Mouse (Mus musculus): Measurements from ENCODE around the gene Rpl3. TPM values are rescaled to one million over a fixed set of nuclear protein-coding genes. Genes with fewer than 3 reads are reported as not detected.

Rpl3 gene
- total RNA-seq, 2 experiments from 2014 or later = 449 to 461 TPM

GRCm38 (mm10) chr15:80119076-80119475 lies 27.4 kb upstream of the Rpl3 start:
- intact Hi-C loops (cut with DNase I) = no loop called here
- no peak for DNase-seq (ENCODE audit: low spot score in 2 of 2)

GRCm38 (mm10) chr15:80117154-80117553 lies 25.5 kb upstream of the Rpl3 start:
- no peak for DNase-seq (ENCODE audit: low spot score in 2 of 2)
- intact Hi-C loops (cut with DNase I) = no loop called here

- DNase-seq (ENCODE audit: low spot score in 2 of 2) = no peak
- intact Hi-C loops (cut with DNase I) = no loop called here
Observed at GRCm38 (mm10) chr15:80115866-80116794, 24.5 kb upstream of the Rpl3 start.

- intact Hi-C loops (cut with DNase I) = no loop called here
- no peak for DNase-seq (ENCODE audit: low spot score in 2 of 2)
Observed at GRCm38 (mm10) chr15:80115256-80115655, 23.6 kb upstream of the Rpl3 start.

GRCm38 (mm10) chr15:80114414-80114813 lies 22.7 kb upstream of the Rpl3 start:
- intact Hi-C loops (cut with DNase I) = no loop called here
- DNase-seq (ENCODE audit: low spot score in 2 of 2) = no peak

- DNase-seq (ENCODE audit: low spot score in 2 of 2) = no peak
- intact Hi-C loops (cut with DNase I) = no loop called here
Observed at GRCm38 (mm10) chr15:80112499-80112898, 20.8 kb upstream of the Rpl3 start.

- intact Hi-C loops (cut with DNase I) = no loop called here
- no peak for DNase-seq (ENCODE audit: low spot score in 2 of 2)
Observed at GRCm38 (mm10) chr15:80111436-80111835, 19.8 kb upstream of the Rpl3 start.

- intact Hi-C loops (cut with DNase I) = no loop called here
- DNase-seq (ENCODE audit: low spot score in 2 of 2) = no peak
Observed at GRCm38 (mm10) chr15:80107575-80107974, 15.9 kb upstream of the Rpl3 start.

GRCm38 (mm10) chr15:80107143-80107542 lies 15.5 kb upstream of the Rpl3 start:
- no peak for DNase-seq (ENCODE audit: low spot score in 2 of 2)
- intact Hi-C loops (cut with DNase I) = no loop called here

GRCm38 (mm10) chr15:80105490-80106410 lies 14.1 kb upstream of the Rpl3 start:
- intact Hi-C loops (cut with DNase I) = no loop called here
- no peak for DNase-seq (ENCODE audit: low spot score in 2 of 2)

- intact Hi-C loops (cut with DNase I) = no loop called here
- DNase-seq (ENCODE audit: low spot score in 2 of 2) = no peak
Observed at GRCm38 (mm10) chr15:80102495-80102894, 10.8 kb upstream of the Rpl3 start.

GRCm38 (mm10) chr15:80101503-80101902 lies 9.8 kb upstream of the Rpl3 start:
- intact Hi-C loops (cut with DNase I) = no loop called here
- no peak for DNase-seq (ENCODE audit: low spot score in 2 of 2)

GRCm38 (mm10) chr15:80100871-80101270 lies 9.2 kb upstream of the Rpl3 start:
- intact Hi-C loops (cut with DNase I) = no loop called here

GRCm38 (mm10) chr15:80100196-80100595 lies 8.5 kb upstream of the Rpl3 start:
- intact Hi-C loops (cut with DNase I) = no loop called here
- no peak for DNase-seq (ENCODE audit: low spot score in 2 of 2)

More at GRCm38 (mm10) chr15:80100871-80101270, 9.2 kb upstream of the Rpl3 start:
- DNase-seq (ENCODE audit: low spot score in 2 of 2) = peak in 1 of 2 experiments; percentile 61

- no peak for DNase-seq (ENCODE audit: low spot score in 2 of 2)
- intact Hi-C loops (cut with DNase I) = no loop called here
Observed at GRCm38 (mm10) chr15:80099477-80099876, 7.8 kb upstream of the Rpl3 start.

- DNase-seq (ENCODE audit: low spot score in 2 of 2) = no peak
- intact Hi-C loops (cut with DNase I) = no loop called here
Observed at GRCm38 (mm10) chr15:80098809-80099208, 7.1 kb upstream of the Rpl3 start.

- DNase-seq (ENCODE audit: low spot score in 2 of 2) = no peak
- intact Hi-C loops (cut with DNase I) = no loop called here
Observed at GRCm38 (mm10) chr15:80097999-80098461, 6.4 kb upstream of the Rpl3 start.

GRCm38 (mm10) chr15:80096946-80097881 lies 5.5 kb upstream of the Rpl3 start:
- no peak for DNase-seq (ENCODE audit: low spot score in 2 of 2)
- intact Hi-C loops (cut with DNase I) = no loop called here

- intact Hi-C loops (cut with DNase I) = no loop called here
- no peak for DNase-seq (ENCODE audit: low spot score in 2 of 2)
Observed at GRCm38 (mm10) chr15:80096406-80096805, 4.7 kb upstream of the Rpl3 start.
